Mouse (Mus musculus) intestine, embryonic 16.5 days (tissue): ENCODE results near the gene Mpeg1. TPM values are rescaled to one million over a fixed set of nuclear protein-coding genes. Genes with fewer than 3 reads are reported as not detected.
A peak's percentile ranks its signal among the peaks of the same experiment; 100 is the strongest.

ENCODE experiments used
- ATAC-seq: fragments of 200-750 bp; cut with Nextera tagmentation; 2 replicates; pipeline ENCODE4 v1.8.0; 2017; ENCODE audit warnings: moderate TSS enrichment, moderate library complexity
- H3K27ac ChIP-seq: fragments of 300-500 bp; sonication (generic); 2 replicates; pipeline ENCODE4 v1.5.1; 2014; ENCODE audit warnings: mild to moderate bottlenecking, low read length
- H3K27me3 ChIP-seq: fragments of 300-500 bp; sonication (generic); replicated peaks from 2 replicates; pipeline ENCODE4 v1.6.1; 2014; ENCODE audit warnings: low read length, control low read depth, mixed read lengths; ENCODE audit not compliant: control insufficient read depth, insufficient read depth
- H3K36me3 ChIP-seq: fragments of 300-500 bp; sonication (generic); 2 replicates; pipeline ENCODE4 v1.6.1; 2014; ENCODE audit warnings: low read length, control low read depth; ENCODE audit not compliant: control insufficient read depth, insufficient read depth
- H3K4me1 ChIP-seq: fragments of 300-500 bp; sonication (generic); 2 replicates; pipeline ENCODE4 v1.6.1; 2014; ENCODE audit warnings: low read length, control low read depth, mixed read lengths; ENCODE audit not compliant: control insufficient read depth, insufficient read depth
- H3K4me2 ChIP-seq: fragments of 300-500 bp; sonication (generic); 2 replicates; pipeline ENCODE4 v1.6.1; 2014; ENCODE audit warnings: low read depth, low read length, control low read depth
- H3K4me3 ChIP-seq: fragments of 300-500 bp; sonication (generic); 2 replicates; pipeline ENCODE4 v1.5.1; 2014; ENCODE audit warnings: mild to moderate bottlenecking, low read length
- H3K9ac ChIP-seq: fragments of 300-500 bp; sonication (generic); 2 replicates; pipeline ENCODE4 v1.6.1; 2014; ENCODE audit warnings: low read depth, low read length
- H3K9me3 ChIP-seq: fragments of 300-500 bp; sonication (generic); 2 replicates; pipeline ENCODE4 v1.6.1; 2016; ENCODE audit warnings: low read length, control low read depth; ENCODE audit not compliant: control insufficient read depth
- WGBS: fragments of 180-500 bp; shearing (Covaris S2); extraction: QIAGEN DNeasy Blood & Tissue Kit; methylation state at CpG from one replicate; pipeline ENCODE4 v1.1.7; 2014; 5-methylcytosine and 5-hydroxymethylcytosine counted together
- polyA plus RNA-seq: library from polyadenylated mRNA; unstranded; fragments of >200 nt; fragmentation: Nextera tagmentation; extraction: Ambion mirVana; gene quantifications from 2 replicates; pipeline ENCODE4 v1.2.1, GENCODE M21; 2015

Gene Mpeg1
- polyA plus RNA-seq, 1 experiment from 2014 or later: 0.97 TPM

DNA sequence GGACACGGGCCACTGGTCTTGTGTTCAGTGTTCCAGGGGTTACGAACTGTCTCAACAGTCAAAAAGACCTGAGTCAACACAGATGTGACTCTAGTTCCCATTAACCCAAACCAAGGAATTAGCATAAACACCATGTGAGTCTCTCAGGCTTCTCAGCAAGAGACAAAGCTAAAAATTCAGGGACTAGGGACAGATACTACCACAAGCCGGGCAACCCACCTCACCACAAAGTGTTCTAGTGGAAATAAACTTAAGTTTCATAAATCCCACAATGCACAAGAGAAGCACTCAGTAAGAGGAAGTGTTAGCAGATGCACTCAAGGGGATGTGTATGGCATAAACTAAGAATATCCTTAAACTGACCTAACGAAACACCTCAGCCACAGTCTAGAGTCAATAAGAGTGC, 25.6 kb upstream of the Mpeg1 start:
- Histone ChIP-seq H3K27ac (no peak overlapping the region), H3K4me1 (no peaks in the 10 kb centered on the region), H3K27me3 (no peaks in the 10 kb centered on the region), H3K4me2 (no peak overlapping the region), H3K36me3 (no peaks in the 10 kb centered on the region), H3K9ac (no peak overlapping the region), H3K4me3 (no peak overlapping the region), H3K9me3 (no peaks in the 10 kb centered on the region)
- no peak for ATAC-seq
- 90% methylated on average over 4 of the region's 4 CpGs for WGBS

DNA sequence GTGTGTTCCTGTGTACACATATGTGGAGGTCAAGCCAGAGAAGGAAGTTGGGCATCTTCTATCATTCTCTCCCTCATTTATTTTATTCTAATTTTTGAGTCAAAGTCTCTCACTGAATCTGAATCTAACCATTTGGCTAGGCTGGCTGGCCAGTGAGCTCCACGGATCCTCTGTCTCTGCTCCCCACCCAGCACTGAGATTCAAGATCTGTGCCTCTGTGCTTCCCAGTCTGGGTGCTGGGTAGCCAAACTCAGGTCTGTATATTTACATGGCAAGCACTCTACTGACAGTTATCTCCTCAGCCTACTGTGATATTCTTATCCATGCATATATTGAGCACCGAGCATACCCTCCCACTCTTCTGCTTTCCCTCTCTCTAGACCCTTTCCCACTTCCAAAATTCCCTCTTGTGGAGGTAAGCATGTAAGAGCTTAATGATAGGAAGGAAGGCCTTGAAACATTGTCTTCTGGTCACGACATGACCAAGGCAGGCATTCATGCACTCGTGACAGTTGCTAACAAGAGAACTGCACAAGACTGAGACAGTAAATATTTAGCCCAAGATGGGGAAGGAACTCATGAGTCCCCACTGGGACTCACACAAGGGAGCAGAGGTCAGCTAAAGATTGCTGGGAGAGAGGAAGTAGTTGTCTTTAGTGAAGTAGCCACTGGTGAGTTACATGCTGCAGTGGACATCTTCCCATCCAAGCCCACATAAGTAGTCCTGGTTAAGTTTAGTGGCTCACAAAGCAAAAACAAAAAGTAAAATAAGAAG, 24.6 kb upstream of the Mpeg1 start:
- Histone ChIP-seq H3K4me2 (no peak overlapping the region), H3K9me3 (no peaks in the 10 kb centered on the region), H3K4me1 (no peaks in the 10 kb centered on the region; the same call in 1 of the 2 replicates), H3K27ac (peak overlapping the region; percentile 14; the same call in 1 of the 2 replicates), H3K4me3 (no peak overlapping the region), H3K27me3 (no peaks in the 10 kb centered on the region), H3K9ac (no peak overlapping the region), H3K36me3 (no peaks in the 10 kb centered on the region)
- WGBS: 75% methylated on average over 4 of the region's 4 CpGs
- ATAC-seq: no peak

DNA sequence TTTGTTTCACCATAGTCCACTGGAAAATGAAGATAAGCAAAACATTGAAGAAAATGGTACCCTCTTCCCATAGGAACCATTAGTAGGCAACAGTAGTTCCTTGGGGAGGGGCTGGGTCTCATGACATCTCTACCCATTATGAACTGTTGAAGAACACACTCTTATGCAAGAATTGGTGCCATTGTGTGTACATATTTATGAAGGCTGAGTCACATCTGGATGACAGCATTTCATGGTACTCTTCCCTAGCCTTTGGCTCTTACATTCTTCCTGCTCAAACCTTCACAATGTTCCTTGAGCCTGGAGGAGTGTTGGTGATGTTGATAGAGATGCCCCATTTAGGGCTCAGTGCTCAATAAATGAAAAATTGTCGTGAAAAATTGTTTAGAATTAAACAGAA, 21.0 kb upstream of the Mpeg1 start:
- Histone ChIP-seq H3K4me2 (no peak overlapping the region), H3K27ac (no peak overlapping the region), H3K4me3 (no peak overlapping the region), H3K36me3 (no peaks in the 10 kb centered on the region), H3K9ac (no peak overlapping the region), H3K27me3 (no peaks in the 10 kb centered on the region), H3K4me1 (no peaks in the 10 kb centered on the region; the same call in 1 of the 2 replicates), H3K9me3 (no peaks in the 10 kb centered on the region)
- no peak for ATAC-seq
- 49% methylated on average over 1 of the region's 1 CpGs for WGBS

- no peaks in the 10 kb centered on the region for H3K36me3 ChIP-seq
- H3K27ac ChIP-seq: no peak overlapping the region
- no peaks in the 10 kb centered on the region for H3K27me3 ChIP-seq
- H3K4me3 ChIP-seq: no peak overlapping the region
- H3K4me1 ChIP-seq: no peaks in the 10 kb centered on the region; the same call in 1 of the 2 replicates
- no peak overlapping the region for H3K4me2 ChIP-seq
- no peak overlapping the region for H3K9ac ChIP-seq
- no peaks in the 10 kb centered on the region for H3K9me3 ChIP-seq
- 63% methylated on average over 5 of the region's 5 CpGs for WGBS
- ATAC-seq: no peak
Measured at GRCm38 (mm10) chr19:12440103-12440725, 20.4 kb upstream of the Mpeg1 start.

GRCm38 (mm10) chr19:12442560-12442959, 18.0 kb upstream of the Mpeg1 start:
- 78% methylated on average over 4 of the region's 4 CpGs for WGBS
- H3K4me3 ChIP-seq: no peak overlapping the region

GRCm38 (mm10) chr19:12445014-12445413, 15.6 kb upstream of the Mpeg1 start:
- Histone ChIP-seq H3K4me1 (no peaks in the 10 kb centered on the region; the same call in 1 of the 2 replicates), H3K36me3 (no peaks in the 10 kb centered on the region), H3K4me3 (no peak overlapping the region), H3K27me3 (no peaks in the 10 kb centered on the region), H3K27ac (no peak overlapping the region), H3K9me3 (no peaks in the 10 kb centered on the region), H3K9ac (no peak overlapping the region), H3K4me2 (no peak overlapping the region)
- no peak for ATAC-seq
- 81% methylated on average over 3 of the region's 3 CpGs for WGBS

More at GRCm38 (mm10) chr19:12442560-12442959, 18.0 kb upstream of the Mpeg1 start:
- Histone ChIP-seq H3K36me3 (no peaks in the 10 kb centered on the region), H3K4me2 (no peak overlapping the region), H3K4me1 (no peaks in the 10 kb centered on the region; the same call in 1 of the 2 replicates), H3K27ac (no peak overlapping the region), H3K9ac (no peak overlapping the region), H3K27me3 (no peaks in the 10 kb centered on the region), H3K9me3 (no peaks in the 10 kb centered on the region)
- ATAC-seq: no peak

DNA sequence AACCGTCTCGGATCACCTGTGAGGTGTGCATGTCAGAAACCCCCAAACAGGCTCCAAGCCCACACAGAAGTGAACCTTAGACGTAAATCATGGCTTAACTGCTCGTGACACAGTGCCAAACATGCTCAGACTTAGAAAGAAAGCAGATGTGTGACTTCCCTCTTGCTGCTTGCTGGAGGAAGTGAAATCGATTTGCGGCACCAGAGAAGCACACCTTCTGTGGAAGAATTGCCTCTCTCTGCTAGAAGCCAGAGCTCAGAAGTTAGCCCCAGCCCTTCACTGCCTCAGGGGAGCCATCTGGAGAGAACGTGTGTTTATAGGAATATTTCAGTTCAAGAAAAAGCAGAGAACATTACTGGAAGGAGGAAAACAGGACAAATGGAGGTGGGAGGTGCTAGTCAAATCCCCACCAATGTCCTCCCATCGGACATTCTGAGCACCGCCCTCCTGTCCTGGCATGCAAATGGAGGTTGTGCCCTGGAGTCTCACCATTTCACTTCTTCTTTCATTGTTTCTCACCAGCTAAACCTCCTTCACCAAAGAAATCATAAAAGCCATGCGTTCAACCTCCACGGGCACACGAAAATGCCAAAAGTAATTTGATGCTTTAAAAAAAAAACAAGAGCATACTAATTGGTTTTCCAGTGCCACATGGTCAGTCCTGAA, 3.0 kb upstream of the Mpeg1 start:
- Histone ChIP-seq H3K4me2 (0 out of 2 replicates have a peak overlapping the region, but pooled peaks have one; percentile 1), H3K4me1 (no peaks in the 10 kb centered on the region), H3K27me3 (no peaks in the 10 kb centered on the region), H3K4me3 (no peak overlapping the region), H3K9me3 (no peaks in the 10 kb centered on the region), H3K27ac (no peak overlapping the region), H3K9ac (no peak overlapping the region), H3K36me3 (no peaks in the 10 kb centered on the region)
- 50% methylated on average over 12 of the region's 12 CpGs for WGBS
- ATAC-seq: no peak

DNA sequence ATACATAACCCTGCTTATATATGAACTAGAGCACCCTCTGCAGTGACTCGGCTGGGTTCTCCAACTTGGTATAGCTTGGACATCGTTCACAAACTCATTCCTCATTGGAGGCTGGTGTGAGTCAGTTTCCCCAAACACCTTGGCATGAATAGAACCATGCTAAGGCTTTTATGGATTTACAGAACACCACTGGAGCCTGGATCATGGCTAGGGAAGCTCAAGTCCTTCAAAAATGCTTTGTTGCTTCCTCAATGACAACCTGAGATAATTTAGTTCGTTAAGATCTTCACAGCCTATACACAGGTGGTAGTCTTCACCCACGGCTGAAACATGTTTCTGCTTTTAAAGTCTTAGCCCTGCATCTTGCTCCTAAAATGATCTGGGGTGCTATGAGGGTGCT, 1.1 kb upstream of the Mpeg1 start:
- Histone ChIP-seq H3K4me3 (no peak overlapping the region), H3K4me2 (no peak overlapping the region), H3K27ac (no peak overlapping the region), H3K4me1 (peaks cover 8% of the 10 kb centered on the region; the same call in 1 of the 2 replicates), H3K27me3 (no peaks in the 10 kb centered on the region), H3K9ac (no peak overlapping the region), H3K36me3 (no peaks in the 10 kb centered on the region), H3K9me3 (no peaks in the 10 kb centered on the region)
- ATAC-seq: no peak
- 78% methylated on average over 4 of the region's 4 CpGs for WGBS
